In the genomic region with DNA sequence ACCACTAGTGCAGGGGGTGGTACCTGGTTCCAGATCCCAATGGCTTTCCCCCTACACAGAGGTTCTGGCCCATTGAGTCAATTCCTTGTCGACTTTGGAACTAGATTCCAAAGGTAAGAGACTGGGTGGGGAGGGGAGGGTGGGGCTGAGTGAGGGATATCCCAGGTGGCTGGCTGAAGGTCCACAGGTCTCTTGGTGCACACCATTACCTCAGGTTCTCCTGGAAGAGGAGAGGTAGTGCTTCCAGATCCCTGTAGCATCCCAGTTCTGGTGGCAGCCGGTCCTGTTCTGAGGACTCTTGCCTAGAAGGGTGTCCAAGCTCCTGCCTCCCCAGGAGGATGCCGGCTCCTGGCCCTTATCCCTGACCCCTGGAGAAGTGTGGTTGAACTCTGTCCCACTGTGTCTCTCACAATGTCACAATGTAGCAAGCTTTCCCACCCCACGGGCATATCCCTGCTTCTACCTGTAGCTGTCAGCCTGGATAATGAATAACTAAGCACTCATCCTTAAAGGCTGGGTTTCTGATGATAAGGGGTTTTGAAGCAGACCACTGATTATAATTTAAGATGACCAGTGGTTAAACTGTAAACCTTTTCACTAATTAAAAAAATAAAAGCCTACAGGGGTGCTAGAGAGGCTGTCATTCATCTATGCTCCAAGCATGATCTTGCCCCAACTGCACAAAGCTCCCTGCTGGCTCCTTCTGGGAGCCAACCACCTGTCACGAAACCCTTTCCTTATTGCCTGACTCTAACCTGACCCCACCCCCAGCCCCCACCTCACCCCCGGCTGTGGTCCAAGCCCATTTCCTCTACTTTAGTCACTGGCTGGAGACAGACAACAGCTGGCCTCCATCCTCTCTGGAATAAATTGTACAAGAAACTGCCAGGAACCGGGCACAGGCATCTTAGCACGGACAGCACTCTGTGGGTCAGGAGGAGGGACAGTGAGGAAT, we compare ENCODE assay signal across 14 mouse cellular contexts. TPM values are rescaled to one million over a fixed set of nuclear protein-coding genes. Genes with fewer than 3 reads are reported as not detected.
DNase-seq lines count a peak whose midpoint lies in the region; ATAC-seq lines count a peak whose summit lies in the region.
"Had no signal": no experiment of that assay in that cellular context is flagged by ENCODE, and none has a peak within 500 bp of the region (broad histone marks: within the 10 kb centered on the region; RNA-seq: fewer than 3 reads in every experiment).

No protein-coding gene starts in this region.

- H3K4me2 ChIP-seq in intestine, embryonic 14.5 days (ENCODE audit: low read length), result no peak overlapping the region
- H3K4me2 ChIP-seq: heart, embryonic 13.5 days; hindbrain, embryonic 14.5 days; limb, embryonic 12.5 days had no signal

- H3K9me3 ChIP-seq in intestine, embryonic 14.5 days (ENCODE audit: control insufficient read depth, low read length), result no peaks in the 10 kb centered on the region
- H3K9me3 ChIP-seq: heart, embryonic 13.5 days; limb, embryonic 12.5 days had no signal

- WGBS in intestine, embryonic 14.5 days, result 35% methylated on average over 8 of the region's 8 CpGs

- no peak overlapping the region for H3K9ac ChIP-seq in intestine, embryonic 14.5 days (ENCODE audit: low read length)
- H3K9ac ChIP-seq: heart, embryonic 13.5 days; hindbrain, embryonic 14.5 days; limb, embryonic 12.5 days had no signal

- DNase-seq in left cerebral cortex, postnatal 4 days, result peak; percentile 37
- DNase-seq in left cerebral cortex, adult 8-10 months (ENCODE audit: low spot score in 2 of 2), result no peak
- DNase-seq in intestine, embryonic 14.5 days (ENCODE audit: low spot score), result no peak
- peak; percentile 85 for DNase-seq in kidney, adult 9 months
- DNase-seq in lung, postnatal 10 days, result peak; percentile 59
- no peak for DNase-seq in urinary bladder, postnatal 10 days (ENCODE audit: low spot score)
- DNase-seq in left cerebral cortex, postnatal 14 days (ENCODE audit: low spot score in 2 of 2), result no peak
- no peak for DNase-seq in cerebellum, adult 9-11 months
- DNase-seq: cerebellum, adult 11-12 months had no signal

- H3K4me3 ChIP-seq in intestine, embryonic 14.5 days (ENCODE audit: low read depth, low read length), result no peak overlapping the region
- H3K4me3 ChIP-seq: heart, embryonic 13.5 days; limb, embryonic 12.5 days had no signal

- H3K27me3 ChIP-seq in intestine, embryonic 14.5 days (replicated peaks; ENCODE audit: control insufficient read depth, insufficient read depth, low read length), result no peaks in the 10 kb centered on the region
- H3K27me3 ChIP-seq: limb, embryonic 12.5 days had no signal

- H3K27ac ChIP-seq in intestine, embryonic 14.5 days (ENCODE audit: low read depth), result no peak overlapping the region
- H3K27ac ChIP-seq: heart, embryonic 13.5 days; hindbrain, embryonic 14.5 days; limb, embryonic 12.5 days; macrophage had no signal

- ATAC-seq in intestine, embryonic 14.5 days (replicated peaks; ENCODE audit: low FRiP score, low TSS enrichment, low read depth), result peak; percentile 22; the same call in 1 of the 2 replicates
- ATAC-seq: CD4-positive, CD25-positive, alpha-beta regulatory T cell, adult 4 months had no signal

- no peaks in the 10 kb centered on the region for H3K36me3 ChIP-seq in intestine, embryonic 14.5 days (ENCODE audit: control insufficient read depth, insufficient read depth, low read length)
- H3K36me3 ChIP-seq: heart, embryonic 13.5 days; limb, embryonic 12.5 days had no signal

- peaks cover 21% of the 10 kb centered on the region for H3K4me1 ChIP-seq in intestine, embryonic 14.5 days (replicated peaks; ENCODE audit: control insufficient read depth, insufficient read depth, low read length)

- intact Hi-C loops in left cerebral cortex, postnatal 4 days (cut with DNase I), result no loop called here
- intact Hi-C loops in left cerebral cortex, postnatal 14 days (cut with DNase I), result no loop called here

RNA-seq across cellular contexts. Expression of gene Saysd1, which starts 20.7 kb away (rescaled TPM):
- 1 to 10 TPM; 5.2 to 6.0 TPM for total RNA-seq in left cerebral cortex, postnatal 4 days (2021)
- total RNA-seq in left cerebral cortex, adult 8-10 months (2022), result 1 to 10 TPM; 3.3 to 4.4 (median 4.0) TPM
- 13.1 and 13.7 TPM in 2 replicates for polyA plus RNA-seq in intestine, embryonic 14.5 days (2014; fragmentation: Nextera tagmentation; extraction: Ambion mirVana)
- 1 to 10 TPM; 4.5 to 4.9 TPM for total RNA-seq in left cerebral cortex, postnatal 14 days (2021)

RNA-seq across cellular contexts. Expression of gene Kcnk5, which starts 22.6 kb away (rescaled TPM):
- 1 to 10 TPM in 1 of 2 experiments, under 1 TPM in 1; 0.83 to 1.0 TPM for total RNA-seq in left cerebral cortex, postnatal 4 days (2021)
- 1 to 10 TPM in 1 of 4 experiments, under 1 TPM in 3; 0.13 to 1.4 (median 0.84) TPM for total RNA-seq in left cerebral cortex, adult 8-10 months (2022)
- polyA plus RNA-seq in intestine, embryonic 14.5 days (2014; fragmentation: Nextera tagmentation; extraction: Ambion mirVana), result 5.6 and 7.3 TPM in 2 replicates
- under 1 TPM; 0.59 to 0.70 TPM for total RNA-seq in left cerebral cortex, postnatal 14 days (2021)

Comparison
In these comparisons a context has a peak if more than half of its experiments do, and no peak if none do; other contexts are left out.
1. DNase-seq: peak in left cerebral cortex, postnatal 4 days (single experiment), kidney, adult 9 months (single experiment) and lung, postnatal 10 days (single experiment); none in left cerebral cortex, adult 8-10 months (0 of 2), intestine, embryonic 14.5 days (single experiment), urinary bladder, postnatal 10 days (single experiment), left cerebral cortex, postnatal 14 days (0 of 2) and cerebellum, adult 9-11 months (single experiment).